Mouse (Mus musculus) heart, postnatal 0 days (tissue): ENCODE results near the gene Ess2. TPM values are rescaled to one million over a fixed set of nuclear protein-coding genes. Genes with fewer than 3 reads are reported as not detected.

Experiments used
- ATAC-seq: fragments of 200-750 bp; cut with Nextera tagmentation; 2 replicates; pipeline ENCODE4 v1.8.0; 2017; ENCODE audit warnings: low read depth, moderate number of reproducible peaks, moderate library complexity; ENCODE audit not compliant: insufficient read depth
- DNase-seq: peaks from one replicate; pipeline ENCODE4 v3.0.0-alpha.2; 2016; ENCODE audit warnings: low spot score
- H3K27ac ChIP-seq: fragments of 300-500 bp; sonication (generic); 2 replicates; pipeline ENCODE4 v1.5.1; 2014; ENCODE audit warnings: low read depth, mild to moderate bottlenecking
- H3K27me3 ChIP-seq: fragments of 300-500 bp; sonication (generic); 2 replicates; pipeline ENCODE4 v1.6.1; 2014; ENCODE audit warnings: low read length, mixed read lengths; ENCODE audit not compliant: control insufficient read depth, insufficient read depth
- H3K36me3 ChIP-seq: fragments of 300-500 bp; sonication (generic); replicated peaks from 2 replicates; pipeline ENCODE4 v1.6.1; 2014; ENCODE audit warnings: low read length, mixed read lengths; ENCODE audit not compliant: control insufficient read depth, insufficient read depth
- H3K4me1 ChIP-seq: fragments of 300-500 bp; sonication (generic); 2 replicates; pipeline ENCODE4 v1.6.1; 2014; ENCODE audit warnings: antibody characterized with exemption; ENCODE audit not compliant: control insufficient read depth, insufficient read depth
- H3K4me2 ChIP-seq: fragments of 300-500 bp; sonication (generic); 2 replicates; pipeline ENCODE4 v1.6.1; 2014; ENCODE audit warnings: low read depth, mild to moderate bottlenecking, low read length, moderate library complexity
- H3K4me3 ChIP-seq: fragments of 300-500 bp; sonication (generic); 2 replicates; pipeline ENCODE4 v1.5.1; 2014; ENCODE audit warnings: low read depth, low read length
- H3K9ac ChIP-seq: fragments of 300-500 bp; sonication (generic); replicated peaks from 2 replicates; pipeline ENCODE4 v1.6.1; 2014; ENCODE audit warnings: low read depth, low read length, mixed read lengths
- H3K9me3 ChIP-seq: fragments of 300-500 bp; sonication (generic); replicated peaks from 2 replicates; pipeline ENCODE4 v1.6.1; 2016; ENCODE audit warnings: low read length; ENCODE audit not compliant: control insufficient read depth
- CTCF ChIP-seq: IDR thresholded peaks from 2 replicates; pipeline ENCODE4 v1.5.1; 2016; ENCODE audit warnings: antibody characterized with exemption, control low read depth, low read depth
- EP300 ChIP-seq: IDR thresholded peaks from 2 replicates; pipeline ENCODE4 v1.6.1; 2016; ENCODE audit warnings: antibody characterized with exemption, low read depth
- WGBS: fragments of 180-500 bp; shearing (Covaris S2); extraction: QIAGEN DNeasy Blood & Tissue Kit; methylation state at CpG from one replicate; pipeline ENCODE4 v1.1.7; 2014; 5-methylcytosine and 5-hydroxymethylcytosine counted together
- polyA plus RNA-seq: library from polyadenylated mRNA; unstranded; fragments of >200 nt; fragmentation: Nextera tagmentation; extraction: Ambion mirVana; gene quantifications from 2 replicates; pipeline ENCODE4 v1.2.1, GENCODE M21; 2015
- total RNA-seq: library from RNA; depleted of rRNA; stranded (reverse); fragments of >200 nt; gene quantifications from 2 replicates; pipeline ENCODE4 v1.2.3, GENCODE M21; 2014; ENCODE audit warnings: low replicate concordance; rRNA removed

The Ess2 gene
- total and polyA plus RNA-seq, 2 experiments from 2014 or later = 18.5 to 25.4 TPM

- no peak for TF ChIP-seq CTCF
- TF ChIP-seq EP300 = no peak
- Histone ChIP-seq H3K36me3 (peaks cover 86% of the 10 kb centered on the region), H3K27ac (no peak overlapping the region), H3K4me2 (no peak overlapping the region), H3K4me3 (no peak overlapping the region), H3K27me3 (no peaks in the 10 kb centered on the region), H3K4me1 (no peaks in the 10 kb centered on the region), H3K9me3 (no peaks in the 10 kb centered on the region), H3K9ac (no peak overlapping the region)
- WGBS = 94% methylated on average over 1 of the region's 1 CpGs
- ATAC-seq (no peak), DNase-seq (no peak)
These were observed 59.3 kb downstream of the Ess2 start for GRCm38 (mm10) chr16:17851860-17852259.

- no peaks in the 10 kb centered on the region for H3K9me3 ChIP-seq
- no peak overlapping the region for H3K27ac ChIP-seq
- no peak overlapping the region for H3K4me2 ChIP-seq
- DNase-seq = no peak
- H3K4me3 ChIP-seq = no peak overlapping the region
- H3K27me3 ChIP-seq = no peaks in the 10 kb centered on the region
- no peak for ATAC-seq
- no peaks in the 10 kb centered on the region for H3K4me1 ChIP-seq
- H3K9ac ChIP-seq = no peak overlapping the region
- H3K36me3 ChIP-seq = peaks cover 86% of the 10 kb centered on the region
- 91% methylated on average over 5 of the region's 5 CpGs for WGBS
- TF ChIP-seq EP300 = no peak
- TF ChIP-seq CTCF = no peak
These were observed 59.8 kb downstream of the Ess2 start for GRCm38 (mm10) chr16:17851331-17851730.

Other genes with a start within 250 kb of the Ess2 start
- gene Med15, start 178.5 kb downstream of the Ess2 start, total RNA-seq = 40.2 and 63.7 TPM in 2 replicates
- 18.0 and 18.6 TPM in 2 replicates for gene Med15, start 178.5 kb downstream of the Ess2 start, polyA plus RNA-seq
- 42.0 and 47.4 TPM in 2 replicates for gene Klhl22, start 151.7 kb downstream of the Ess2 start, total RNA-seq
- 21.7 and 23.0 TPM in 2 replicates for gene Klhl22, start 151.7 kb downstream of the Ess2 start, polyA plus RNA-seq
- gene Scarf2, start 114.1 kb downstream of the Ess2 start, total RNA-seq = 19.3 and 25.4 TPM in 2 replicates
- 2.6 and 2.8 TPM in 2 replicates for gene Scarf2, start 114.1 kb downstream of the Ess2 start, polyA plus RNA-seq
- gene B830017H08Rik, start 78.2 kb downstream of the Ess2 start, total RNA-seq = not detected in 2 replicates
- not detected in 2 replicates for gene B830017H08Rik, start 78.2 kb downstream of the Ess2 start, polyA plus RNA-seq
- gene Car15, start 73.0 kb downstream of the Ess2 start, total RNA-seq = 0.27 and 1.1 TPM in 2 replicates
- gene Car15, start 73.0 kb downstream of the Ess2 start, polyA plus RNA-seq = 0.25 and 0.44 TPM in 2 replicates
- not detected in 2 replicates for gene Gm20518, start 19.7 kb downstream of the Ess2 start, total RNA-seq
- 0.05 and 0.07 TPM in 2 replicates for gene Gm20518, start 19.7 kb downstream of the Ess2 start, polyA plus RNA-seq
- gene Tssk1, start 17.1 kb downstream of the Ess2 start, total RNA-seq = not detected in 2 replicates
- 0.08 and 0.14 TPM in 2 replicates for gene Tssk1, start 17.1 kb downstream of the Ess2 start, polyA plus RNA-seq
- 61.8 and 78.5 TPM in 2 replicates for gene Dgcr2, start 12.8 kb downstream of the Ess2 start, total RNA-seq
- 30.4 and 31.9 TPM in 2 replicates for gene Dgcr2, start 12.8 kb downstream of the Ess2 start, polyA plus RNA-seq
- gene Tssk2, start 12.7 kb downstream of the Ess2 start, total RNA-seq = not detected in 2 replicates
- gene Tssk2, start 12.7 kb downstream of the Ess2 start, polyA plus RNA-seq = not detected in 2 replicates
- not detected in 2 replicates for gene Gsc2, start 3.7 kb upstream of the Ess2 start, total RNA-seq
- not detected in 2 replicates for gene Gsc2, start 3.7 kb upstream of the Ess2 start, polyA plus RNA-seq
- gene Slc25a1, start 16.9 kb upstream of the Ess2 start, total RNA-seq = 38.2 and 46.8 TPM in 2 replicates
- gene Slc25a1, start 16.9 kb upstream of the Ess2 start, polyA plus RNA-seq = 14.8 and 17.5 TPM in 2 replicates
- not detected in 2 replicates for gene Vpreb2, start 69.1 kb upstream of the Ess2 start, total RNA-seq
- gene Vpreb2, start 69.1 kb upstream of the Ess2 start, polyA plus RNA-seq = not detected in 2 replicates
- 23.0 and 36.6 TPM in 2 replicates for gene Dgcr6, start 141.5 kb upstream of the Ess2 start, total RNA-seq
- gene Dgcr6, start 141.5 kb upstream of the Ess2 start, polyA plus RNA-seq = 83.5 and 94.3 TPM in 2 replicates
- gene Prodh, start 178.9 kb upstream of the Ess2 start, total RNA-seq = 9.5 and 24.4 TPM in 2 replicates
- 4.2 and 5.5 TPM in 2 replicates for gene Prodh, start 178.9 kb upstream of the Ess2 start, polyA plus RNA-seq
- 1.9 and 6.3 TPM in 2 replicates for gene Rtn4r, start 216.3 kb upstream of the Ess2 start, total RNA-seq
- 0.34 and 1.5 TPM in 2 replicates for gene Rtn4r, start 216.3 kb upstream of the Ess2 start, polyA plus RNA-seq